Mouse (Mus musculus): ENCODE results near the gene Gm7029. TPM values are rescaled to one million over a fixed set of nuclear protein-coding genes. Genes with fewer than 3 reads are reported as not detected.
"Not testable (repeated sequence)": the region's sequence is repeated elsewhere in the genome, so short reads cannot be mapped to it uniquely, and the experiment has no call there.

Gm7029 gene
- polyA plus RNA-seq, 1 experiment, result not detected

DNA sequence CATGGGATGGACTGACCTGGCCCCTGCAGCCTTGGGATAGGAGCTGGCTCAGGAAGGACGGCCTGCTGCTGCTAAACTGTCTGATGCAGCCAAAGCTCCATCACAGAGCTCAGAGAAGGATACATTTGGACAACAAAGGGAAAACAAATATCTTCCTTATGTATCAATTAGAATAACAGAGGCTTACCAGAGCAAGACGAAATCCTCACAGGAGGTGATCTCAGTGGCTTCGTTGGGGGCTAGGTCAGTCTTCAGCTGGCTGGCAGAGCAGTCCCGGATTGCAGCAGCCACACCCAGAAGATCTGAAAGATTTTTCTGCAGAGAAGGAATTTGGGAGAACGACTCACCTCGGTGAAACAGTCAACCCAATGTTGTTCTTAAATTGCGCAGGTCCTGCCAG lies 18.8 kb downstream of the Gm7029 start:
- 38% methylated on average over 7 of the region's 7 CpGs for WGBS
- no peaks in the 10 kb centered on the region for H3K27me3 ChIP-seq (replicated peaks; ENCODE audit: control insufficient read depth, insufficient read depth, low read length)
- TF ChIP-seq POLR2A (IDR thresholded peaks at IDR 0.05; ENCODE audit: low read depth, low read length) (no peak), CTCF (conservative IDR thresholded peaks at IDR 0.05; ENCODE audit: insufficient read depth, insufficient read length, low read depth, low read length) (no peak)
- no peaks in the 10 kb centered on the region for H3K36me3 ChIP-seq (ENCODE audit: control insufficient read depth, insufficient read depth, low read length)
- H3K4me3 ChIP-seq (ENCODE audit: insufficient read depth, low read depth, low read length), result no peak overlapping the region
- H3K4me1 ChIP-seq (ENCODE audit: control insufficient read depth, insufficient read depth, low read length), result no peaks in the 10 kb centered on the region
- no peak for DNase-seq
- H3K27ac ChIP-seq (ENCODE audit: insufficient read depth, low read depth, low read length), result no peak overlapping the region

DNA sequence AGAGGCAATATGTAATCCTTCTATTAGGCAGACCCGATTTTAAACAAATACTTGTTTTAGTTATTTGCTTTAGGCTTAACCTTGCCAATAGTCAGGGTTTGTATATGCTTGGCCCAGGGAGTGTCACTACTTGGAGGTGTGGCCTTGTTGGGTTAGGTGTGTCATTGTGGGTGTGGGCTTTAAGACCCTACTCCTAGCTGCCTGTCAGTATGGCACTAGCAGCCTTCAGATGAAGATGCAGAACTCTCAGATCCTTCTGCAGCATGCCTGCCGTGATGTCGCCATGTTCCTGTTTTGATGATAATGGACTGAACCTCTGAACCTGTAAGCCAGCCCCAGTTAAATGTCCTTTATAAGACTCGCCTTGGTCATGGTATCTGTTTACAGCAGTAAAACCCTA lies 19.4 kb downstream of the Gm7029 start:
- H3K36me3 ChIP-seq (ENCODE audit: control insufficient read depth, insufficient read depth, low read length); H3K4me3 ChIP-seq (ENCODE audit: insufficient read depth, low read depth, low read length); DNase-seq; H3K27ac ChIP-seq (ENCODE audit: insufficient read depth, low read depth, low read length); H3K4me1 ChIP-seq (ENCODE audit: control insufficient read depth, insufficient read depth, low read length); H3K27me3 ChIP-seq (replicated peaks; ENCODE audit: control insufficient read depth, insufficient read depth, low read length): not testable (repeated sequence)
- WGBS, result 86% methylated on average over 4 of the region's 4 CpGs

- TF ChIP-seq CTCF (conservative IDR thresholded peaks at IDR 0.05; ENCODE audit: insufficient read depth, insufficient read length, low read depth, low read length) (peak; percentile 63), POLR2A (IDR thresholded peaks at IDR 0.05; ENCODE audit: low read depth, low read length) (no peak)
- Histone ChIP-seq H3K4me1 (ENCODE audit: control insufficient read depth, insufficient read depth, low read length) (no peaks in the 10 kb centered on the region), H3K36me3 (ENCODE audit: control insufficient read depth, insufficient read depth, low read length) (no peaks in the 10 kb centered on the region), H3K27me3 (replicated peaks; ENCODE audit: control insufficient read depth, insufficient read depth, low read length) (no peaks in the 10 kb centered on the region), H3K4me3 (ENCODE audit: insufficient read depth, low read depth, low read length) (no peak overlapping the region), H3K27ac (ENCODE audit: insufficient read depth, low read depth, low read length) (no peak overlapping the region)
- DNase-seq, result peak; percentile 57
- WGBS, result 43% methylated on average over 6 of the region's 6 CpGs
Measured at GRCm38 (mm10) chr17:33897114-33897794, 23.6 kb downstream of the Gm7029 start.

DNA sequence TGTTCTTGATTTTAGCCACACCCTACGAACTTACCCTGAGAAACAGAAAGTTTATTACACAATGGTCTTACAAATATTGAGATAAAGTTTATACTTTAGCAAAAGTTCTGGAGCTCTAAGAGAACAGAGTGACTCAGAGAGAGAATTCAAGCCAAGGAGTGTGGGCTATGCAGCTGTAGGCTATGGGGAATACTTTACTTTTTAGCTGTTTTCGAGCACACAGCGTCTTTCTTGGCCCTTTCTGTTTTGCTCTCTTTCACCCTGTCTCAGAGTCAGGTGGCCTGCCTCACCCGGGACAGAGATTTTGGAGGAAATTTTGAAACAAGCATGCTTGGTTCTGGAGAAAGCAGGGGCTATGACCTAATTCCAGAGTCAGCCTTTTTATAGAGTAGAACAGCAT lies 24.6 kb downstream of the Gm7029 start:
- H3K27me3 ChIP-seq (replicated peaks; ENCODE audit: control insufficient read depth, insufficient read depth, low read length); H3K36me3 ChIP-seq (ENCODE audit: control insufficient read depth, insufficient read depth, low read length); H3K27ac ChIP-seq (ENCODE audit: insufficient read depth, low read depth, low read length); H3K4me1 ChIP-seq (ENCODE audit: control insufficient read depth, insufficient read depth, low read length); H3K4me3 ChIP-seq (ENCODE audit: insufficient read depth, low read depth, low read length); DNase-seq: not testable (repeated sequence)
- 84% methylated on average over 4 of the region's 4 CpGs for WGBS

DNA sequence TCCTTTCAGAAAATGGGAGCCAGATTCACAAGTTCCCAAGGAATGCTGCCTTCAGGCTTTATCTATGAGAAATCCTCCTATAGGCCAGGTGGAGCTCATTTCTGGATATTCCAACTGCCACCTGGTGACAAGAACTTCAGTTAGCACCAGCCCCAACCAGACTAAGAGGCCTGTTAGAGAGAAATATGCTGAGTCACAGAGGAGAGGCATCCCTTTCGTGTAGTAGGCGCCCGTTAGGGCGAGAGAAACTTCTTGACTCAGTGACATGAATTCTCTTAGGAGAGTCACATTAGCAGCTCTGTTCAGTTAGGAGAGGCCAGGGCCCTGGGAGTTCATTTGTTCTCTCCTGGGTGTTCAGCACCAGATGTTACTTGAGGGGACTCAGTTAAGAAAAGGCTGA lies 26.0 kb downstream of the Gm7029 start:
- no peak for DNase-seq
- H3K27me3 ChIP-seq (replicated peaks; ENCODE audit: control insufficient read depth, insufficient read depth, low read length), result no peaks in the 10 kb centered on the region
- no peaks in the 10 kb centered on the region for H3K4me1 ChIP-seq (ENCODE audit: control insufficient read depth, insufficient read depth, low read length)
- TF ChIP-seq POLR2A (IDR thresholded peaks at IDR 0.05; ENCODE audit: low read depth, low read length) (no peak), CTCF (conservative IDR thresholded peaks at IDR 0.05; ENCODE audit: insufficient read depth, insufficient read length, low read depth, low read length) (no peak)
- H3K36me3 ChIP-seq (ENCODE audit: control insufficient read depth, insufficient read depth, low read length), result no peaks in the 10 kb centered on the region
- H3K27ac ChIP-seq (ENCODE audit: insufficient read depth, low read depth, low read length), result no peak overlapping the region
- no peak overlapping the region for H3K4me3 ChIP-seq (ENCODE audit: insufficient read depth, low read depth, low read length)
- WGBS, result 78% methylated on average over 4 of the region's 4 CpGs

- no peaks in the 10 kb centered on the region for H3K36me3 ChIP-seq (ENCODE audit: control insufficient read depth, insufficient read depth, low read length)
- TF ChIP-seq CTCF (conservative IDR thresholded peaks at IDR 0.05; ENCODE audit: insufficient read depth, insufficient read length, low read depth, low read length), result no peak
- no peak for TF ChIP-seq POLR2A (IDR thresholded peaks at IDR 0.05; ENCODE audit: low read depth, low read length)
- DNase-seq, result no peak
- H3K4me1 ChIP-seq (ENCODE audit: control insufficient read depth, insufficient read depth, low read length), result no peaks in the 10 kb centered on the region
- no peaks in the 10 kb centered on the region for H3K27me3 ChIP-seq (replicated peaks; ENCODE audit: control insufficient read depth, insufficient read depth, low read length)
- 68% methylated on average over 7 of the region's 7 CpGs for WGBS
- H3K4me3 ChIP-seq (ENCODE audit: insufficient read depth, low read depth, low read length), result no peak overlapping the region
- no peak overlapping the region for H3K27ac ChIP-seq (ENCODE audit: insufficient read depth, low read depth, low read length)
Measured at GRCm38 (mm10) chr17:33900281-33900988, 26.8 kb downstream of the Gm7029 start.

DNA sequence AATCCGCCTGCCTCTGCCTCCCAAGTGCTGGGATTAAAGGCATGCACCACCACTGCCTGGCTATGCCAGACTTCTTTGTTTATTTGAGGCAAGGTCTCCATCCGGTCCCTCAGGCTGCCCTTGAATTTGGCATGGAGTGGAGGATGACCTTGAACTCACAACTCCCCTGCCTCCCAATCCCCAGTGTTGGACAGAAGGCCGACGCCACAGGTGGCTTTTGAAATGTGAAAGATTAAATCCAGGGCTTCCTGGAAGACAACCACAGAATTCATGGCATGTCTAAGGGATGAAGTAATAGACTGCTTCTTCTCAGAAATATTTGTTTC lies 27.3 kb downstream of the Gm7029 start:
- WGBS, result 86% methylated on average over 4 of the region's 4 CpGs
- Histone ChIP-seq H3K27me3 (replicated peaks; ENCODE audit: control insufficient read depth, insufficient read depth, low read length) (no peaks in the 10 kb centered on the region), H3K4me3 (ENCODE audit: insufficient read depth, low read depth, low read length) (no peak overlapping the region), H3K36me3 (ENCODE audit: control insufficient read depth, insufficient read depth, low read length) (no peaks in the 10 kb centered on the region), H3K27ac (ENCODE audit: insufficient read depth, low read depth, low read length) (no peak overlapping the region), H3K4me1 (ENCODE audit: control insufficient read depth, insufficient read depth, low read length) (no peaks in the 10 kb centered on the region)
- DNase-seq, result no peak
- TF ChIP-seq POLR2A (IDR thresholded peaks at IDR 0.05; ENCODE audit: low read depth, low read length), result no peak
- TF ChIP-seq CTCF (conservative IDR thresholded peaks at IDR 0.05; ENCODE audit: insufficient read depth, insufficient read length, low read depth, low read length), result no peak

Data from kidney, adult 2 months (tissue).